Mouse (Mus musculus) intestine, postnatal 0 days (tissue): ENCODE data around the gene Tbxas1. TPM values are rescaled to one million over a fixed set of nuclear protein-coding genes. Genes with fewer than 3 reads are reported as not detected.

ENCODE experiments used
- ATAC-seq: fragments of 200-750 bp; cut with Nextera tagmentation; 2 replicates; pipeline ENCODE4 v1.8.0; 2017; ENCODE audit warnings: mild to moderate bottlenecking, moderate TSS enrichment, moderate library complexity
- H3K27ac ChIP-seq: fragments of 300-500 bp; sonication (generic); 2 replicates; pipeline ENCODE4 v1.5.1; 2014; ENCODE audit warnings: mild to moderate bottlenecking, low read depth, low read length, moderate library complexity
- H3K27me3 ChIP-seq: fragments of 300-500 bp; sonication (generic); replicated peaks from 2 replicates; pipeline ENCODE4 v1.6.1; 2014; ENCODE audit warnings: low read length, mixed read lengths; ENCODE audit not compliant: control insufficient read depth, insufficient read depth
- H3K36me3 ChIP-seq: fragments of 300-500 bp; sonication (generic); 2 replicates; pipeline ENCODE4 v1.6.1; 2014; ENCODE audit warnings: mild to moderate bottlenecking, moderate library complexity; ENCODE audit not compliant: control insufficient read depth, insufficient read depth
- H3K4me1 ChIP-seq: fragments of 300-500 bp; sonication (generic); replicated peaks from 2 replicates; pipeline ENCODE4 v1.6.1; 2014; ENCODE audit warnings: antibody characterized with exemption, low read length, mixed read lengths; ENCODE audit not compliant: control insufficient read depth, insufficient read depth
- H3K4me2 ChIP-seq: fragments of 300-500 bp; sonication (generic); replicated peaks from 2 replicates; pipeline ENCODE4 v1.6.1; 2014; ENCODE audit warnings: low read depth, mild to moderate bottlenecking, moderate library complexity
- H3K4me3 ChIP-seq: fragments of 300-500 bp; sonication (generic); 2 replicates; pipeline ENCODE4 v1.5.1; 2014; ENCODE audit warnings: low read depth, low read length
- H3K9ac ChIP-seq: fragments of 300-500 bp; sonication (generic); 2 replicates; pipeline ENCODE4 v1.6.1; 2014; ENCODE audit warnings: mild to moderate bottlenecking, low read depth, low read length
- H3K9me3 ChIP-seq: fragments of 300-500 bp; sonication (generic); 2 replicates; pipeline ENCODE4 v1.6.1; 2016; ENCODE audit warnings: mixed run types; ENCODE audit not compliant: control insufficient read depth
- CTCF ChIP-seq: sonication (generic); IDR thresholded peaks from 2 replicates; pipeline ENCODE4 v1.5.1; 2016; ENCODE audit warnings: low read depth, mild to moderate bottlenecking, control low read depth, antibody characterized with exemption, moderate library complexity
- WGBS: fragments of 180-500 bp; shearing (Covaris S2); extraction: QIAGEN DNeasy Blood & Tissue Kit; methylation state at CpG from one replicate; pipeline ENCODE4 v1.1.7; 2014; 5-methylcytosine and 5-hydroxymethylcytosine counted together
- polyA plus RNA-seq: library from polyadenylated mRNA; unstranded; fragments of >200 nt; fragmentation: Nextera tagmentation; extraction: Ambion mirVana; gene quantifications from 2 replicates; pipeline ENCODE4 v1.2.1, GENCODE M21; 2015

Gene Tbxas1
- polyA plus RNA-seq, 1 experiment from 2014 or later, result 2.1 TPM

DNA sequence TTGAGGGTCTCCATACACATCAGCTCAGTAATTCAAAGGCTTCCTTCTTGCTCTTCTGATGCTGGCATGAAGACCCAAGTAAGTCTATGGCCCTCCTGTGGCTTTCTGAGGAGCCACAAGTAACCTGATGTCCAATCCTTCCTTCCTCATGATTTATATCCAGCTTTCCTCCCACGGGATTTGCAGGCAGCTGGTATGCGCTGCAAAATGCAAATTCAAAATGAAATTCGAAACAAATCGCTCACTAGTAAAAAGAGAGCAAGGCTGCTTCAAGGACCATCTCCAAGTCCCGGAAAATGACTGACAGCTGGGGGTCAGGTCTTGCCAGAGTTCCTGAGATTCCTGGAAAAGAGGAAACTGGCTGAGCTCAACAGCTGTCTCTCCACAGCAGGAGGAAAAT lies 197.5 kb downstream of the Tbxas1 start:
- TF ChIP-seq CTCF, result no peak
- Histone ChIP-seq H3K4me3 (no peak overlapping the region), H3K36me3 (no peaks in the 10 kb centered on the region), H3K9ac (no peak overlapping the region), H3K27ac (no peak overlapping the region), H3K27me3 (no peaks in the 10 kb centered on the region), H3K9me3 (no peaks in the 10 kb centered on the region), H3K4me2 (no peak overlapping the region), H3K4me1 (no peaks in the 10 kb centered on the region)
- WGBS, result 62% methylated on average over 5 of the region's 5 CpGs
- no peak for ATAC-seq

DNA sequence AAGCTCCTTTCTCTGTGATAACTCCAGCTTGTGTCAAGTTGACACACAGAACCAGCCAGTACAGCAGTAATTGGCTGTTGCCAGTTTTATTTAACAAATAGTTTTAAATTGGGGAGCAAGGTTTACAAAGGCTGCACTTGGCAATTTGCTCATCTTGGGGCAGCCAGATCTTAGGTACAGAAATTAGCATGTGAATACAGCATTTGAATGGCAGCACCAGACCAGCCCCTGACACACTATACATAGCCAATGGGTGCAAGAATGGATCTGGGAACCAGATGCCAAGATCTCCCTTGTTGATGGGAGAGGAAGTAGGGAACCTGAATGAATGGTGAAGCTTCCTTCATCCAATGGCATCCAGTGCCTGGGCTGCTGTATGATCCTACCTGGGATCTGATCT lies 199.0 kb downstream of the Tbxas1 start:
- Histone ChIP-seq H3K9me3 (no peaks in the 10 kb centered on the region), H3K4me2 (no peak overlapping the region), H3K4me3 (no peak overlapping the region), H3K4me1 (no peaks in the 10 kb centered on the region), H3K36me3 (no peaks in the 10 kb centered on the region), H3K27me3 (no peaks in the 10 kb centered on the region), H3K27ac (no peak overlapping the region), H3K9ac (no peak overlapping the region)
- ATAC-seq, result no peak
- TF ChIP-seq CTCF, result no peak

DNA sequence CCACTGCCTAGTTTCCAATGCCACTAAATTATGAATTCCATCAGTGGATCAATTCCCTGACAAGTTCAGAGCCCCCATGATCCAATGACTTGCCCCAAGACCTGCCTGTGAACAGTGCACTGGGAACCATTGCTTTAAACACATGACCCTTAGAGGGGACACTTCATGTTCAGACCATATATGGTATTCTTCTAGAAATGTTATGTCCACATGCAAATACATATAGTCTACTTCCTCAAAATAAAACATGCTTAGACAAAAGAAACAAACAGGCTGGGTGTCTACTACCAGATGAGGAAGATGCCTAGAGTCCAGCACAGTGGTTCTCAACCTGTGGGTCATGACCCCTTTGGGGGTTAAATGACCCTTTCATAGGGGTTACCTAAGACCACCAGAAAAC lies 201.3 kb downstream of the Tbxas1 start:
- Histone ChIP-seq H3K27me3 (no peaks in the 10 kb centered on the region), H3K4me3 (no peak overlapping the region), H3K4me1 (no peaks in the 10 kb centered on the region), H3K9ac (no peak overlapping the region), H3K9me3 (no peaks in the 10 kb centered on the region), H3K4me2 (no peak overlapping the region), H3K36me3 (no peaks in the 10 kb centered on the region), H3K27ac (no peak overlapping the region)
- no peak for ATAC-seq
- TF ChIP-seq CTCF, result no peak

DNA sequence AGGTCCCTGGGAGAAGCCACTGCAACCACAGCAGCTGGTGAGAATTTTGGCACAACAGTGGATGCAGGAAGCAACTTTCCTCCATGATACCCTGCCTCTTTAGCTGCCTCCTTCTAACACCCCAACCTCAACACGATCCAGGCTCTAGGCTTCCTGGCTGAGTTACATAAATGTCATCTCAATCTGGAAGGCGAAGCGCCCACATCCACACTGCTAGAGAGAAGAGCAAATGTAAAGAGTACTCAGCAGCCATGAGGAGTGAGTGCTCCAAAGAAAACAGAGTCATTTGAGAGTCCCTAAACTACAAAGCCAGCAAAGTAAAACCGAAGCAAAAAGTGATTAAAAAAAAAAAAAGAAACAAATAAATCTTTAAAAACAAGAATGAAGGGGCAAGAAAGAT lies 229.4 kb downstream of the Tbxas1 start:
- Histone ChIP-seq H3K27me3 (no peaks in the 10 kb centered on the region), H3K4me3 (no peak overlapping the region), H3K9ac (no peak overlapping the region), H3K9me3 (no peaks in the 10 kb centered on the region), H3K36me3 (peaks cover 34% of the 10 kb centered on the region), H3K4me1 (no peaks in the 10 kb centered on the region), H3K27ac (no peak overlapping the region), H3K4me2 (no peak overlapping the region)
- ATAC-seq, result no peak
- 89% methylated on average over 4 of the region's 4 CpGs for WGBS
- TF ChIP-seq CTCF, result no peak

DNA sequence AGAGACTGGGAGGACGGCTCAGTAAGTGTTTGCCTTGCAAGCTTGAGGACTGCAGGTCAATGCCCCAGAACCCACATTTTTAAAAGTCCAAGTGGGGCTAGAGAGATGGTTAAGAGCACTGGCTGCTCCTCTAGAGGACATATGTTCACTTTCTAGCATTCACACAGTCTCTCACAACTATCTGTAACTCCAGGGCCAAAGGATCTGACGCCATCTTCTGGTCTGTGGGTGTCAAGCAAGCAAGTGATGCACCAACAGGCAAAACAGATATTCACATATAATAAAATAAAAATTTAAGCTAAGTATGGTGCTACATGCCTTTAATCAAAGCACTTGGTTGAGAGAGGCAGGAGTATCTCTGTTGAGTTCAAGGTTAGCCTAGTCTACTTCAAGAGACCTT lies 231.6 kb downstream of the Tbxas1 start:
- H3K4me2 ChIP-seq, result no peak overlapping the region
- TF ChIP-seq CTCF, result peak; percentile 54
- no peak for ATAC-seq
- no peak overlapping the region for H3K27ac ChIP-seq
- H3K27me3 ChIP-seq, result no peaks in the 10 kb centered on the region
- no peaks in the 10 kb centered on the region for H3K9me3 ChIP-seq
- no peaks in the 10 kb centered on the region for H3K4me1 ChIP-seq
- peaks cover 45% of the 10 kb centered on the region for H3K36me3 ChIP-seq
- no peak overlapping the region for H3K9ac ChIP-seq
- H3K4me3 ChIP-seq, result no peak overlapping the region
- 62% methylated on average over 2 of the region's 2 CpGs for WGBS

DNA sequence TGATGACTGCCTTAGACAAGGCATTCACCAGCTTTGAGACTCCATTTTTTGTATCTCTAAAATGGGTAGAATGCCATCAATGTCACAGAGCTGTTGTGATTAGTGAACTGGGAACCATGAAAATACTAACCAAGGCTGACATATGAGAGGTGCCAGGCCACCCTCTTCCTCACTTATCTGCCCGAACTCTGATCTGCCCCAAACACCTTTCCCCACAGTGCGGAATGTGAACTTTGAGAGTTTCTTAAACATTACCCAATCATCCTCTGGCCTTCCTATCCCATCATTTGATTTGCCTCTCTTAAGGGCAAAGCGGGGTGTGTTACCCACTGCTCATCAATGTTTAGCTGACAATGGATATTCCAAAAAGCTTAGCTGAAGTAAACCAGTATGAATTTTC lies 237.5 kb downstream of the Tbxas1 start:
- Histone ChIP-seq H3K4me1 (0 out of 2 replicates have a peak, but pooled peaks cover 8% of the 10 kb centered on the region), H3K4me3 (no peak overlapping the region), H3K27ac (no peak overlapping the region), H3K27me3 (no peaks in the 10 kb centered on the region), H3K9me3 (no peaks in the 10 kb centered on the region), H3K9ac (no peak overlapping the region), H3K4me2 (no peak overlapping the region), H3K36me3 (peaks cover 30% of the 10 kb centered on the region)
- ATAC-seq, result no peak
- TF ChIP-seq CTCF, result no peak
- WGBS, result 83% methylated on average over 3 of the region's 3 CpGs

DNA sequence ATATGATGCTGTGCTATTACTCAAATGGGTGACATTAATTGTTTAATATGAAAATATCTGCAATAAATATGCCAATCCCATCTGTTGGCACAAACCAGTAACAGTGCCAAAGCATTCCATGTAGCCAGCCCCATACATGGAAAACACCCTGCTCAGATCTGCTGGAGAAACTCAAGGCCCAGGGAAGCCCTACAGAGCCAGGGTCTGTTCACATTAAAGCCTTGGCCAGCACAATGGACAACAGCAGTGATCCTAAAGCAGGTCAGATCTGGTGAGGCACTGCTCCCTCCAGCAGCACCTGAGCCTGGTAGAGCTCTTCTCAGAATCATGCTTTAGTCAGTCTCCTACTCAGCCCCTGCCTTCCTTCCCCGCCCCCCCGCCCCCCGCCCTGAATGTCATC lies 237.9 kb downstream of the Tbxas1 start:
- Histone ChIP-seq H3K36me3 (peaks cover 30% of the 10 kb centered on the region), H3K4me3 (no peak overlapping the region), H3K9me3 (no peaks in the 10 kb centered on the region), H3K27me3 (no peaks in the 10 kb centered on the region), H3K27ac (no peak overlapping the region), H3K4me1 (0 out of 2 replicates have a peak, but pooled peaks cover 8% of the 10 kb centered on the region), H3K4me2 (no peak overlapping the region), H3K9ac (no peak overlapping the region)
- no peak for TF ChIP-seq CTCF
- 74% methylated on average over 3 of the region's 3 CpGs for WGBS
- no peak for ATAC-seq
